Mouse (Mus musculus) small intestine, adult 2 months (tissue): Measurements from ENCODE around the gene Srp9. TPM values are rescaled to one million over a fixed set of nuclear protein-coding genes. Genes with fewer than 3 reads are reported as not detected.
A peak's percentile ranks its signal among the peaks of the same experiment; 100 is the strongest.

Source experiments
- H3K27ac ChIP-seq: fragments of 200-500 bp; 2 replicates; pipeline ENCODE4 v1.5.1; 2012; ENCODE audit warnings: low read depth, low read length, control low read depth, inconsistent platforms; ENCODE audit not compliant: insufficient read depth
- H3K27me3 ChIP-seq: fragments of 200-500 bp; 2 replicates; pipeline ENCODE4 v1.6.1; 2012; ENCODE audit warnings: mild to moderate bottlenecking, moderate library complexity, low read length, inconsistent platforms; ENCODE audit not compliant: control insufficient read depth, insufficient read depth
- H3K36me3 ChIP-seq: fragments of 200-500 bp; 2 replicates; pipeline ENCODE4 v1.6.1; 2012; ENCODE audit warnings: mild to moderate bottlenecking, low read length, control low read depth, inconsistent platforms; ENCODE audit not compliant: control insufficient read depth, insufficient read depth
- H3K4me1 ChIP-seq: fragments of 200-500 bp; 2 replicates; pipeline ENCODE4 v1.6.1; 2012; ENCODE audit warnings: low read length, inconsistent platforms, mixed read lengths; ENCODE audit not compliant: control insufficient read depth, insufficient read depth, insufficient read length
- H3K4me3 ChIP-seq: fragments of 200-500 bp; 2 replicates; pipeline ENCODE4 v1.5.1; 2012; ENCODE audit warnings: low read depth, mild to moderate bottlenecking, control low read depth, inconsistent platforms, low read length, moderate library complexity
- CTCF ChIP-seq: fragments of 200-500 bp; IDR thresholded peaks from 2 replicates; pipeline ENCODE4 v1.5.1; 2012; ENCODE audit warnings: low read depth, mild to moderate bottlenecking, control low read depth, inconsistent platforms, low read length, moderate library complexity, mixed read lengths; ENCODE audit not compliant: insufficient replicate concordance, insufficient read length; ENCODE audit errors: extremely low read depth
- POLR2A ChIP-seq: fragments of 200-500 bp; IDR thresholded peaks from 2 replicates; pipeline ENCODE4 v1.6.1; 2012; ENCODE audit warnings: low read depth, mild to moderate bottlenecking, control low read depth, inconsistent platforms, low read length, moderate library complexity
- WGBS: fragments of 180-500 bp; shearing (Covaris S2); methylation state at CpG from one replicate; pipeline ENCODE4 v1.1.7; 2018; 5-methylcytosine and 5-hydroxymethylcytosine counted together
- polyA plus RNA-seq: library from polyadenylated mRNA; depleted of rRNA; stranded (reverse); fragments of >200 nt; gene quantifications from 2 replicates; pipeline ENCODE4 v1.2.3, GENCODE M21; 2012

Gene Srp9
- polyA plus RNA-seq, 1 experiment = 23.5 TPM

GRCm38 (mm10) chr1:182122413-182122812 is 2.1 kb upstream of the Srp9 start:
- no peaks in the 10 kb centered on the region for H3K4me1 ChIP-seq
- no peak overlapping the region for H3K27ac ChIP-seq
- WGBS = 69% methylated on average over 4 of the region's 4 CpGs
- TF ChIP-seq POLR2A (no peak), CTCF (no peak)
- no peak overlapping the region for H3K4me3 ChIP-seq
- H3K36me3 ChIP-seq = peaks cover 2% of the 10 kb centered on the region; the same call in 1 of the 2 replicates
- H3K27me3 ChIP-seq = no peaks in the 10 kb centered on the region

- Histone ChIP-seq H3K36me3 (peaks cover 12% of the 10 kb centered on the region), H3K27ac (peak overlapping the region; percentile 65), H3K4me1 (no peaks in the 10 kb centered on the region), H3K27me3 (no peaks in the 10 kb centered on the region), H3K4me3 (peak overlapping the region; percentile 96)
- WGBS = under 1% methylated on average over 33 of the region's 33 CpGs
- TF ChIP-seq POLR2A = no peak; the same call in none of the 2 replicates
- no peak for TF ChIP-seq CTCF
Observed at GRCm38 (mm10) chr1:182124924-182125368, 409 bp downstream of the Srp9 start.

GRCm38 (mm10) chr1:182130830-182131229 is 6.3 kb downstream of the Srp9 start:
- WGBS = 56% methylated on average over 2 of the region's 2 CpGs
- no peaks in the 10 kb centered on the region for H3K4me1 ChIP-seq
- peak; percentile 71; the same call in 1 of the 2 replicates for TF ChIP-seq CTCF
- TF ChIP-seq POLR2A = no peak
- H3K4me3 ChIP-seq = no peak overlapping the region
- H3K36me3 ChIP-seq = peaks cover 19% of the 10 kb centered on the region
- no peak overlapping the region for H3K27ac ChIP-seq
- no peaks in the 10 kb centered on the region for H3K27me3 ChIP-seq

- 54% methylated on average over 28 of the region's 28 CpGs for WGBS
- Histone ChIP-seq H3K4me1 (peaks cover 9% of the 10 kb centered on the region), H3K36me3 (peaks cover 2% of the 10 kb centered on the region; the same call in 1 of the 2 replicates), H3K27me3 (no peaks in the 10 kb centered on the region), H3K4me3 (no peak overlapping the region), H3K27ac (no peak overlapping the region)
- TF ChIP-seq CTCF (no peak), POLR2A (no peak)
Observed at GRCm38 (mm10) chr1:182137204-182138125, 12.9 kb downstream of the Srp9 start.

- H3K36me3 ChIP-seq = no peaks in the 10 kb centered on the region
- WGBS = 84% methylated on average over 8 of the region's 8 CpGs
- TF ChIP-seq CTCF (no peak), POLR2A (no peak)
Observed at GRCm38 (mm10) chr1:182138172-182138571, 13.6 kb downstream of the Srp9 start.

GRCm38 (mm10) chr1:182139937-182140336 is 15.4 kb downstream of the Srp9 start:
- Histone ChIP-seq H3K27me3 (no peaks in the 10 kb centered on the region), H3K4me3 (peak overlapping the region; percentile 65), H3K4me1 (peaks cover 9% of the 10 kb centered on the region), H3K27ac (peak overlapping the region; percentile 69), H3K36me3 (no peaks in the 10 kb centered on the region)
- WGBS = 20% methylated on average over 9 of the region's 9 CpGs
- no peak for TF ChIP-seq CTCF
- TF ChIP-seq POLR2A = no peak

More at GRCm38 (mm10) chr1:182138172-182138571, 13.6 kb downstream of the Srp9 start:
- Histone ChIP-seq H3K27ac (no peak overlapping the region), H3K27me3 (no peaks in the 10 kb centered on the region), H3K4me3 (no peak overlapping the region), H3K4me1 (peaks cover 9% of the 10 kb centered on the region)

GRCm38 (mm10) chr1:182140370-182140769 is 15.8 kb downstream of the Srp9 start:
- TF ChIP-seq CTCF (peak; percentile 98), POLR2A (no peak)
- Histone ChIP-seq H3K27me3 (no peaks in the 10 kb centered on the region), H3K27ac (peak overlapping the region; percentile 69), H3K4me1 (peaks cover 9% of the 10 kb centered on the region), H3K36me3 (no peaks in the 10 kb centered on the region), H3K4me3 (peak overlapping the region; percentile 65)
- WGBS = 1% methylated on average over 6 of the region's 6 CpGs
